Mouse (Mus musculus) limb, embryonic 14.5 days (tissue): ENCODE measurements around the gene Gm11541. TPM values are rescaled to one million over a fixed set of nuclear protein-coding genes. Genes with fewer than 3 reads are reported as not detected.

ENCODE experiments used
- ATAC-seq: fragments of 200-750 bp; cut with Nextera tagmentation; 2 replicates; pipeline ENCODE4 v1.8.0; 2017; ENCODE audit warnings: low read depth, moderate number of reproducible peaks, moderate TSS enrichment; ENCODE audit not compliant: low FRiP score
- DNase-seq: peaks from one replicate; pipeline ENCODE4 v3.0.0-alpha.2; 2015; ENCODE audit warnings: low spot score
- H3K27ac ChIP-seq: fragments of 300-500 bp; sonication (generic); replicated peaks from 2 replicates; pipeline ENCODE4 v1.5.1; 2014; ENCODE audit warnings: low read depth, mild to moderate bottlenecking, low read length, moderate library complexity, mixed read lengths
- H3K27me3 ChIP-seq: fragments of 300-500 bp; sonication (generic); 2 replicates; pipeline ENCODE4 v1.6.1; 2014; ENCODE audit warnings: low read length, mixed read lengths; ENCODE audit not compliant: control insufficient read depth, insufficient read depth
- H3K36me3 ChIP-seq: fragments of 300-500 bp; sonication (generic); 2 replicates; pipeline ENCODE4 v1.6.1; 2014; ENCODE audit warnings: mild to moderate bottlenecking, low read length, moderate library complexity, mixed read lengths; ENCODE audit not compliant: control insufficient read depth, insufficient read depth
- H3K4me1 ChIP-seq: fragments of 300-500 bp; sonication (generic); 2 replicates; pipeline ENCODE4 v1.6.1; 2014; ENCODE audit warnings: antibody characterized with exemption, low read length, mixed read lengths; ENCODE audit not compliant: control insufficient read depth, insufficient read depth
- H3K4me2 ChIP-seq: fragments of 300-500 bp; sonication (generic); replicated peaks from 2 replicates; pipeline ENCODE4 v1.6.1; 2014; ENCODE audit warnings: low read depth, mild to moderate bottlenecking, low read length, moderate library complexity; ENCODE audit not compliant: severe bottlenecking
- H3K4me3 ChIP-seq: fragments of 300-500 bp; sonication (generic); replicated peaks from 2 replicates; pipeline ENCODE4 v1.5.1; 2014; ENCODE audit warnings: low read length
- H3K9ac ChIP-seq: fragments of 300-500 bp; sonication (generic); 2 replicates; pipeline ENCODE4 v1.6.1; 2014; ENCODE audit warnings: mild to moderate bottlenecking, low read depth, low read length, moderate library complexity; ENCODE audit not compliant: severe bottlenecking
- H3K9me3 ChIP-seq: fragments of 300-500 bp; sonication (generic); 2 replicates; pipeline ENCODE4 v1.6.1; 2016; ENCODE audit warnings: low read length; ENCODE audit not compliant: control insufficient read depth
- POLR2A ChIP-seq: fragments of 200-500 bp; IDR thresholded peaks from 2 replicates; pipeline ENCODE4 v1.8.0; 2012; ENCODE audit warnings: inconsistent platforms, mild to moderate bottlenecking, moderate library complexity, borderline replicate concordance; ENCODE audit not compliant: insufficient read depth, insufficient read length; ENCODE audit errors: extremely low read depth
- WGBS: fragments of 180-500 bp; shearing (Covaris S2); extraction: QIAGEN DNeasy Blood & Tissue Kit; methylation state at CpG from one replicate; pipeline ENCODE4 v1.1.7; 2014; 5-methylcytosine and 5-hydroxymethylcytosine counted together
- polyA plus RNA-seq, 2 experiments: library from polyadenylated mRNA; depleted of rRNA in 1 of 2; stranded (reverse) in 1 of 2; unstranded in 1 of 2; fragments of >200 nt; fragmentation: Nextera tagmentation in 1 of 2; extraction: Ambion mirVana in 1 of 2; gene quantifications; 2 replicates each; pipeline versions ENCODE4 v1.2.1 to v1.2.3; 2012 to 2014

The Gm11541 gene
- polyA plus RNA-seq, 2 experiments = 0.14 to 0.22 TPM

DNA sequence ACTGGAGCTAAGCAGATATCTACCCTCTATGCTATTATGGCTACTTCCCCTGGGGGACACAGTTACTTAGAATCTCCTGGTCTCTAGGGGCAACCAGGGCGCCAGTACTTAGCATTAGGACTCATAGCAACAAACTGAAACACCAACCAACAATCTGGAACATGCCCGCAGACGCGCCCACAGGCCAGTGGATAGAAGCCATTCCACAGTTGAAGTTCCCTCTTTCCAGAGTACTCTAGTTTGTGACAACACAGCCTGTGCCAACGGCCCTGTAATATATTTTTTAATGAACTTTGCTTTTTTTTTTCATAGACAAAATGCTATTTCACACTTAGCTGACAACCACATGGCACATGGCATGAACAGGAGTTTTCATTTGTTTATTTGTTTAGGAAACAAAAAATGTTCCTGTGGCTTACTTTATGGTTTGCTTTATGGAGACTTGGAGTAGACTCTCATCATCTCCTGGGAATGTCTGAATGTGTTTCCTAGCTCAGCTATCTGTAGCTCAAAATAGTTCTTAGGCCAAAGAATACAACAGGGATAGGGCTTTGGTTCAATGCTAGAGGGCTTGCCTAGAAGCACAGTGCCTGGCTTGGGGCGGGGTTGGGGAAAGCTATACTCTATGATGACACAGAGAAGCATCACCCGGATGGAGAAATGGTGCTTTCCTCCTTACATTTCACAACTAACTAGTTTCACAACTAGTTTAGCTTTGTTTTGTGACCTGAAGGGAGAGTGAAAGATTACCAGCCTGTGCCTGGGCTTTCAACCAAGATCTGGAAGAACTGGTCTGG lies 14.0 kb upstream of the Gm11541 start:
- TF ChIP-seq POLR2A = no peak
- no peak overlapping the region for H3K27ac ChIP-seq
- DNase-seq = no peak
- H3K27me3 ChIP-seq = no peaks in the 10 kb centered on the region
- H3K9ac ChIP-seq = no peak overlapping the region
- 85% methylated on average over 7 of the region's 7 CpGs for WGBS
- H3K4me2 ChIP-seq = no peak overlapping the region
- 0 out of 2 replicates have a peak, but pooled peaks cover 7% of the 10 kb centered on the region for H3K4me1 ChIP-seq
- no peak overlapping the region for H3K4me3 ChIP-seq
- no peaks in the 10 kb centered on the region for H3K36me3 ChIP-seq
- no peak for ATAC-seq
- no peaks in the 10 kb centered on the region for H3K9me3 ChIP-seq

GRCm38 (mm10) chr11:94717239-94717638 lies 12.9 kb upstream of the Gm11541 start:
- 30% methylated on average over 11 of the region's 11 CpGs for WGBS
- no peak overlapping the region for H3K27ac ChIP-seq
- 0 out of 2 replicates have a peak, but pooled peaks cover 7% of the 10 kb centered on the region for H3K4me1 ChIP-seq
- H3K36me3 ChIP-seq = no peaks in the 10 kb centered on the region
- no peaks in the 10 kb centered on the region for H3K9me3 ChIP-seq
- no peak for ATAC-seq
- DNase-seq = no peak
- H3K9ac ChIP-seq = no peak overlapping the region
- no peak overlapping the region for H3K4me3 ChIP-seq
- no peaks in the 10 kb centered on the region for H3K27me3 ChIP-seq
- TF ChIP-seq POLR2A = no peak
- H3K4me2 ChIP-seq = no peak overlapping the region

DNA sequence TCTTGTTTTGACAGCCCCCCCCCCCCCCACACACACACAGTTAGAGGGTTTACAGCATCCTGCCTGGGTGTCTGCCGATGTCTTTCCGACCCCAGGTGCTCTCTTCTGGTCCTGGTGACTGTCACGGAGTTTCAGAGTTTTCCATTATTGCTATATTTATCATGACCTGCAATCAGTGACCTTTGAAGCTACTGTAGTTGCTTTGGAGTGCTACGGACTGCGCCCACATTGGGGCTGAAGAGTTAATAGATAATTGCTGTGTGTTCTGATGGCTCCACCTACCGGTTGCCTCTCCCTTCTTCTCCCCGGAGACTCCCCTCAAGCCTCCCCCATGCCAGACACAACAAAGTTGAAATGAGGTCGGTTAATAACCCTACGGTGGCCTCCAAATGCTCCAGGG lies 12.5 kb upstream of the Gm11541 start:
- H3K4me1 ChIP-seq = 0 out of 2 replicates have a peak, but pooled peaks cover 7% of the 10 kb centered on the region
- H3K4me3 ChIP-seq = no peak overlapping the region
- H3K9me3 ChIP-seq = no peaks in the 10 kb centered on the region
- no peak overlapping the region for H3K9ac ChIP-seq
- no peaks in the 10 kb centered on the region for H3K27me3 ChIP-seq
- peak overlapping the region; percentile 14; the same call in 1 of the 2 replicates for H3K4me2 ChIP-seq
- H3K27ac ChIP-seq = no peak overlapping the region
- WGBS = 12% methylated on average over 9 of the region's 9 CpGs
- DNase-seq (no peak), ATAC-seq (no peak)
- TF ChIP-seq POLR2A = no peak
- no peaks in the 10 kb centered on the region for H3K36me3 ChIP-seq

DNA sequence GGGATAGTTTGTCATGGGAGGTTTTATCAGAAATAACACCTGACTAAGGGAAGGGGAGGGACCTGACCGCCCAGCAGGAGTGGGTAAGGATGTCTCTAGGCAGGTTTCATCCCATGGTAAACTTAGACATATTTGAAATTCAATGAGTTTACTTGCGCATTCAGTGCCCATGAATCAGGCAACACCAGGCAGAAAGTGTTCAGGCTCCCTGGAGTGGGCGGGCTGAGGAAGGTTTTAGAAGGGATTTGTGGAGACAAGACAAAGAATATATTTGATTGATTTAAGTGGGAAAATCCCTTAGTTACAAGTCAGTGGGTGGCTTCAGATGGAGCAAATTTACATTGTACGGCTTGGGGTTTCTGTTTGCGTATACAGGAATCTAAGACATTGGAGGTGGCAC lies 11.3 kb upstream of the Gm11541 start:
- Histone ChIP-seq H3K27ac (no peak overlapping the region), H3K9ac (no peak overlapping the region), H3K4me3 (no peak overlapping the region), H3K9me3 (no peaks in the 10 kb centered on the region), H3K36me3 (no peaks in the 10 kb centered on the region), H3K27me3 (no peaks in the 10 kb centered on the region), H3K4me2 (no peak overlapping the region), H3K4me1 (0 out of 2 replicates have a peak, but pooled peaks cover 7% of the 10 kb centered on the region)
- DNase-seq (no peak), ATAC-seq (no peak)
- 81% methylated on average over 5 of the region's 5 CpGs for WGBS
- TF ChIP-seq POLR2A = no peak

DNA sequence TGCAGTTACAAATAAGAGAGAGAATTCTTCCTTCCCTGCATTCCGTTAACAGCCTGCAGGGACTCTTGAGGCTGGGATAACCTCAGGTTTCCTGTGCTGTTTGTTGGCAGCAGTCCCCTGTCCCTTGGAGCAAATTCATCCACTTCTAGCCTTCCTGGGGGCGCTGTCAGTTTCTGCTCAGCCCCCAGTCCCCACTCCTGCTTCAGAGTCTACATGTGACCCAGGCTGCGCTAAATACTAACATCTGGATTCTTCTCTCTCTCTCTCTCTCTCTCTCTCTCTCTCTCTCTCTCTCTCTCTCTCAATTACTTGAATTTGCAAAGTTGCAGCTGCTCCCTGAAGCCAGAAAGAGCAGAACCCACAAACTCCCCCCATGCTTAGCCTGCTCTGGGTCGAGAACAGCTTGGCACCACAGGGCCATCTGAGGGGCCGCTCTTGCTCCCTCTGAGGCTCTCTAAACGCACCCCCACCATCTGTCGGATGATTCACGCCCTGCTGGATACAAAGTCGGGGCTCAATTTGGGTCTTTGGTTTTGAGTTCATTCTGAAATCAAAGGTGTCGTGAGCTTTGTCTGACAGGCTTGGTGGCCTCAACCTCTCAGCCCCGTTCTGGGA lies 9.1 kb upstream of the Gm11541 start:
- H3K4me1 ChIP-seq = 0 out of 2 replicates have a peak, but pooled peaks cover 7% of the 10 kb centered on the region
- no peaks in the 10 kb centered on the region for H3K36me3 ChIP-seq
- peak; percentile 57 for DNase-seq
- TF ChIP-seq POLR2A = no peak
- no peak overlapping the region for H3K9ac ChIP-seq
- H3K9me3 ChIP-seq = no peaks in the 10 kb centered on the region
- ATAC-seq = peak; percentile 57; the same call in 1 of the 2 replicates
- WGBS = 33% methylated on average over 11 of the region's 11 CpGs
- no peak overlapping the region for H3K4me3 ChIP-seq
- no peak overlapping the region for H3K4me2 ChIP-seq
- H3K27me3 ChIP-seq = no peaks in the 10 kb centered on the region
- H3K27ac ChIP-seq = no peak overlapping the region
